Mouse (Mus musculus) heart, postnatal 0 days (tissue): ENCODE measurements around the gene Colgalt1.

Experiments
- CTCF ChIP-seq: IDR thresholded peaks from 2 replicates; pipeline ENCODE4 v1.5.1; 2016; ENCODE audit warnings: antibody characterized with exemption, control low read depth, low read depth
- EP300 ChIP-seq: IDR thresholded peaks from 2 replicates; pipeline ENCODE4 v1.6.1; 2016; ENCODE audit warnings: antibody characterized with exemption, low read depth

DNA sequence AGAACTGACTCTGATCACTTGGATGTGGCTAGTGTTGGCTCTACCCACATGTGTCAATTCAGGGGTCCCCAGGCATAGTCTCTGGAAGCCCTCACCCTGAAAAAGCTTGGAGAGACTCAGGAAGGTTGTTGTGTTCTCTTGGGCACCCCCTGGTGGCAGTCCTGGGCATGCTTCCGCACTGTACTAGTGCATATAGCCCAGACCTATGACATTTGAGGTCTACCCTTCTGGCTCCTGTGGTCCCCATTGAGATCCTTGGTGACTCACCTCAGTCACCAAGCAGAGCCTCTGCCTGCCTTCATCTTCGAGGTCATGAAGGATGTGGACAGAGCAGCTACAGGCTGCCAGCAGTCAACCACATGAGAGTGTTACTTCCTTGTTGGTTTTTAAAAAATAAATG is 23.9 kb upstream of the Colgalt1 start:
- TF ChIP-seq CTCF: peak; percentile 56
- no peak for TF ChIP-seq EP300
